Mouse (Mus musculus): ENCODE measurements around the gene Stk11. TPM values are rescaled to one million over a fixed set of nuclear protein-coding genes. Genes with fewer than 3 reads are reported as not detected.
A peak's percentile ranks its signal among the peaks of the same experiment; 100 is the strongest.

Gene Stk11
- total and polyA plus RNA-seq, 2 experiments: 71.5 to 110 TPM

DNA sequence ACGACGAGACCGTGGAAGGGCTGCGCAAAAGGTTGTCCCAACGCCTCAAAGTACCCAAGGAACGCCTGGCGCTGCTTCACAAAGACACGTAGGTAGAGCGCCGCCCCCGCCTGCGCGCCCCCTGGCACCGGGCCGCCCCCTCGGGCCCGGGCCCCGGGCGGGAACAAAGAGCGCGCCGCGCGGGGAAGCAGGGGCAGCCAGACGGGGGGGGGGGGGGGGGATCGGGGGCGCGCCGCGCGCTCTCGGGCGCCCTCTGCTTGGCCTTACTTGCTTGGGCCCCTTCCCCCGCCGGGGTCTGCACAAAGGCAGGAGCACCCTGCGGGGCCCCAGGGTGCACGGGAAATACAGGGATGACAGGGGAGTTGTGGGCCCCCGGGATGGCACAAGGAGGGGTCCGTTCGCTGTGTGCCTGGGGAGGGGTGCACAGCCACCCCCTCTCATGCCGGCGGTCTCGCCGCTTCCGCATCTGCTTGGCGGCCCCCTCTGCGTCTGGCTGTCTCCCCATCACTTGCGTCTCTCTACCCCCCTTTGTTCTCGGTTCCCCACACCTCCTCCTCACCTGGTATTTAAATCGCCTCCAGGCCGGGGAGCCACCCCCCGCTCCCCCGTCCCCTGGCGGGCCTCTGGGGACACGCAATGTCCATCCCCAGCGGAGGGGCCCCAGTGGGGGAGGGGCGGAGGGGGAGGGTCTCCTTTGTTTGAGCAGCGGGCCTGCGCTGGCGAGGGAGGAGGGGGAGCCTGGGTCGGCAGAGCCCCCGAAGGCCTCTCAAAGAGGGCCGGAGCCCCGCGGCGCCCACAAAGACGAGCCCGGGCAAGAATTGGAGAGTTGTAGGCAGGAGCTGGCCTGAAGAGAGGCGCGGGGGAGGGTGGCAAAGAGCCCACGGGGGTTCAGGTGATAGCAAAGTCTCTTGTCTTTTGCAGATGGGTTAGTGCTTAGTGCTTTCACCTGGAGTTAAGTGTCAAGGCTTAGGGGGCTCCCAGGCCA lies 34.9 kb downstream of the Stk11 start:
- WGBS: 2% methylated on average over 67 of the region's 71 CpGs
- H3K36me3 ChIP-seq (ENCODE audit: control insufficient read depth, insufficient read depth, low read length): peaks cover 11% of the 10 kb centered on the region
- no peak for TF ChIP-seq POLR2A (IDR thresholded peaks at IDR 0.05; ENCODE audit: extremely low read depth, insufficient read depth, low read length)
- TF ChIP-seq CTCF (IDR thresholded peaks at IDR 0.05; ENCODE audit: low read depth, low read length): 0 out of 2 replicates have a peak, but pooled peaks have one; percentile 7
- H3K9ac ChIP-seq (ENCODE audit: low read depth, low read length): peak overlapping the region; percentile 90
- peaks cover 29% of the 10 kb centered on the region for H3K79me2 ChIP-seq (ENCODE audit: control insufficient read depth, insufficient read depth, low read length)
- H3K4me1 ChIP-seq (ENCODE audit: control insufficient read depth, insufficient read depth, low read length): peaks cover 41% of the 10 kb centered on the region
- H3K27ac ChIP-seq (replicated peaks; ENCODE audit: insufficient read depth, low read depth, low read length): peak overlapping the region; percentile 90
- no peak for DNase-seq (ENCODE audit: extremely low read depth, low read depth, low spot score)
- H3K4me3 ChIP-seq (ENCODE audit: insufficient read depth, low read depth, low read length): peak overlapping the region; percentile 82
- no peaks in the 10 kb centered on the region for H3K27me3 ChIP-seq (ENCODE audit: control insufficient read depth, insufficient read depth, low read length)

DNA sequence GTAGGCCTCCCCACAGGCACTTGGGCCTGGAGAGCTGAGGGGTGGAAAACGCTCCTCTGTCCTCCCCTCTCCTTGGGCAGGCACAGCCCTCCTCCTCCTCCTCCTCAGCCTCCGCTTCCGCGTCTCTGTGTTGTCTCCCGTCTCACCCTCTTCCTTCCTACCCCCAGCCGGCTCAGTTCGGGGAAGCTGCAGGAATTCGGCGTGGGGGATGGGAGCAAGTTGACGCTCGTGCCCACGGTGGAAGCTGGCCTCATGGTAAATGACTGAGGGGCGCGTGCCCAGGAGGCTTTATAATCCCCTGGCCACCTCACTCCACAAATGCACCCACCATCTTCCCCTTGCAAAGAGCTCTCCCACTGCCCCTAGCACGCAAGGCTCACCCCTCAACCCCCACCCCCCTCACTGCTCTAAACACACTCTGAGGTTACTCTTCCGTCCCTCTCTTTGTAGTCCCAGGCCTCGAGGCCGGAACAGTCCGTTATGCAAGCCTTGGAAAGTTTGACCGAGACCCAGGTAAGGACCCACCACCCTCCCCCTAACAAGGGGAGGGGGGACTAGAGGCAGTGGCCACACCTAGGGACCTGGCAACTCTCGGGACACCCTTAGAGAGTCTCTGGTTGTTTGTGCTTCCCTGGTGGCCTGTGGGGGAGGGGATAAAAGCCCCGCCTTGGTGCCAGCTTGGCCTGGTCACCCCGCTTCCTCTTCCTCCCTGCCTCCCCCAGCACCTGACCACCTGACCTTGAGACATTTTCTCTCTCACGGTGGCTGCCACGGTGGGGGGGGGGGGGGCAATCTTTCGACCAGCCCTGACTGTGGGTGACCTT lies 35.8 kb downstream of the Stk11 start:
- Histone ChIP-seq H3K36me3 (ENCODE audit: control insufficient read depth, insufficient read depth, low read length) (peaks cover 20% of the 10 kb centered on the region), H3K27me3 (ENCODE audit: control insufficient read depth, insufficient read depth, low read length) (no peaks in the 10 kb centered on the region), H3K9ac (ENCODE audit: low read depth, low read length) (peak overlapping the region; percentile 90), H3K4me1 (ENCODE audit: control insufficient read depth, insufficient read depth, low read length) (peaks cover 33% of the 10 kb centered on the region), H3K79me2 (ENCODE audit: control insufficient read depth, insufficient read depth, low read length) (peaks cover 29% of the 10 kb centered on the region), H3K27ac (replicated peaks; ENCODE audit: insufficient read depth, low read depth, low read length) (peak overlapping the region; percentile 90), H3K4me3 (ENCODE audit: insufficient read depth, low read depth, low read length) (peak overlapping the region; percentile 82)
- TF ChIP-seq CTCF (IDR thresholded peaks at IDR 0.05; ENCODE audit: low read depth, low read length): no peak
- 0 out of 2 replicates have a peak, but pooled peaks have one; percentile 26 for TF ChIP-seq POLR2A (IDR thresholded peaks at IDR 0.05; ENCODE audit: extremely low read depth, insufficient read depth, low read length)
- peak; percentile 64 for DNase-seq (ENCODE audit: extremely low read depth, low read depth, low spot score)
- WGBS: under 1% methylated on average over 26 of the region's 26 CpGs

DNA sequence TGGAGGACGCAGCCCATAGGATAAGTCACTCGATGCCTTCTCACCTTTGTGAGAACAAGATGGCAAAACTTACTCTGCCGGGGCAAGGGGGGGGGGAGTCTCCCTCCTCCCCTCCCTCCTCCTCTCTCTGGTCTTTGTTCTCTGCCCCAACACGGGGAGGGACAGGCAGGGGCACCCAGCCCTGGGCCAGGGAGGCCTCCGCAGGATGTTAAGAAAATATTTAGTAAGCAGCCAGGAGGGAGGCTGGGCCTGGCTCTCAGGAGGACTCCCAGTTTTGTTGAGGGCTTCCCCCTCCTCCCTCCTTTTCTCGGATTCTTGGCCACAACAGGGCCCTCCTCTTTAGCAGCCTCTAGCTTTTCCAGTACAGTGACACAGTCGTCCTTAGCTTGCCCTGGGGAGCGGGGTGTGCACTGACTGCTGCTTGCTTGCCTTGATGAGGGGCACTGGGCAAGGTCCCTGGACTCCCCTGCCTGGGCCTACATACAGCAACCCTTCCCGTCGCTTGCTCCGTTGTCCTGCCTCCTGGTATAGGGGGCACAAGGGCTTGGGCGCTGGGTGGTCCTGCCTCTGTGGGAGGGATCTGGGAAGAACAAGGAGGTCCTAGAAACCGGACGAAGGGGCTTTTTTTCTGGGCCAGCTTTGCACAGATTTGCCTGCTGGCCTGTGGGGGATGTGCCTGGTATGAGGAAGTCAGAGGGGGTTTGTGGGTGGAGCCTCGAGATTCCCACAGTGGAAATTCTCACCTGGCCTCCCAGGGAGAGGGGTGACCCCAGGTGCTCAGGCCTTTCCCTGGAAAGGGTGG lies 36.7 kb downstream of the Stk11 start:
- TF ChIP-seq POLR2A (IDR thresholded peaks at IDR 0.05; ENCODE audit: extremely low read depth, insufficient read depth, low read length): 0 out of 2 replicates have a peak, but pooled peaks have one; percentile 11
- no peak for TF ChIP-seq CTCF (IDR thresholded peaks at IDR 0.05; ENCODE audit: low read depth, low read length)
- peaks cover 26% of the 10 kb centered on the region for H3K4me1 ChIP-seq (ENCODE audit: control insufficient read depth, insufficient read depth, low read length)
- H3K27me3 ChIP-seq (ENCODE audit: control insufficient read depth, insufficient read depth, low read length): no peaks in the 10 kb centered on the region

DNA sequence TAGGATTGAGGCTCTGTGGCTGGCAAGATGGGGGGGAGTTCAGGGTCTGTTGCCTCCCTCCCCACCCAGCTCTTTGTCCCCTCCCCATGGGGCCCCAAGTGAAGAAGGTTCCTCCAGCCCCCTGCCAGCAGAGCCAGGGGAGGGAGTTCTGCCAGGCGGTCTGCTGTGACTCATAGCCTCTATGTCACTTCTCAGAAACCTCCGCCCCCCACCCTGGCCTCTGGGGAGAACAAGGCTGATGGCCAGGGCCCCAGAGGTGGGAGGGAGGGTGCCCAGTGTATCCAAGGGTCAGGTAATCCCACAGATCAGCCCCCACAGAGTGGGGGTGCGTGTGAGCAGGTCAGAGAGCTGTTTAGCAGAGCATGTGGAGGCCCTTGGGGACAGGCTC lies 37.3 kb downstream of the Stk11 start:
- H3K36me3 ChIP-seq (ENCODE audit: control insufficient read depth, insufficient read depth, low read length): peaks cover 27% of the 10 kb centered on the region
- peak overlapping the region; percentile 90 for H3K27ac ChIP-seq (replicated peaks; ENCODE audit: insufficient read depth, low read depth, low read length)
- H3K4me3 ChIP-seq (ENCODE audit: insufficient read depth, low read depth, low read length): peak overlapping the region; percentile 82; the same call in 1 of the 2 replicates
- peak overlapping the region; percentile 90 for H3K9ac ChIP-seq (ENCODE audit: low read depth, low read length)
- no peaks in the 10 kb centered on the region for H3K27me3 ChIP-seq (ENCODE audit: control insufficient read depth, insufficient read depth, low read length)
- DNase-seq (ENCODE audit: extremely low read depth, low read depth, low spot score): no peak
- H3K4me1 ChIP-seq (ENCODE audit: control insufficient read depth, insufficient read depth, low read length): peaks cover 22% of the 10 kb centered on the region
- H3K79me2 ChIP-seq (ENCODE audit: control insufficient read depth, insufficient read depth, low read length): peaks cover 29% of the 10 kb centered on the region
- TF ChIP-seq CTCF (IDR thresholded peaks at IDR 0.05; ENCODE audit: low read depth, low read length): no peak
- TF ChIP-seq POLR2A (IDR thresholded peaks at IDR 0.05; ENCODE audit: extremely low read depth, insufficient read depth, low read length): no peak
- 11% methylated on average over 3 of the region's 3 CpGs for WGBS

More for the DNA sequence above, 36.7 kb downstream of the Stk11 start:
- 9% methylated on average over 15 of the region's 15 CpGs for WGBS
- DNase-seq (ENCODE audit: extremely low read depth, low read depth, low spot score): peak; percentile 61
- peaks cover 29% of the 10 kb centered on the region for H3K79me2 ChIP-seq (ENCODE audit: control insufficient read depth, insufficient read depth, low read length)
- H3K27ac ChIP-seq (replicated peaks; ENCODE audit: insufficient read depth, low read depth, low read length): peak overlapping the region; percentile 90
- peaks cover 27% of the 10 kb centered on the region for H3K36me3 ChIP-seq (ENCODE audit: control insufficient read depth, insufficient read depth, low read length)
- peak overlapping the region; percentile 82 for H3K4me3 ChIP-seq (ENCODE audit: insufficient read depth, low read depth, low read length)
- peak overlapping the region; percentile 90 for H3K9ac ChIP-seq (ENCODE audit: low read depth, low read length)

DNA sequence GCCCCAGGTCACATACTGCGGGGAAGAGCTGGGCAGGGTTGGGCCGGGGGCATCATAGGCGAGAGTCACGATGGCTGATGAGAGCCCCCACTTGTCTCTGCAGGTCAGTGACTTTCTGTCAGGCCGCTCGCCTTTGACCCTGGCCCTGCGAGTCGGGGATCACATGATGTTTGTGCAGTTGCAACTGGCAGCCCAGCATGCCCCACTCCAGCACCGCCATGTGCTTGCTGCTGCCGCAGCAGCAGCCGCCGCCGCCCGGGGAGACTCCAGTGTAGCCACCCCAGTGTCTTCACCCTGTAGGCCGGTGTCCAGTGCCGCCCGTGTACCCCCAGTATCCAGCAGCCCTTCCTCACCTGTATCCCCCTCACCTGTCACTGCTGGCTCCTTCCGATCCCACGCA lies 38.1 kb downstream of the Stk11 start:
- Histone ChIP-seq H3K79me2 (ENCODE audit: control insufficient read depth, insufficient read depth, low read length) (peaks cover 29% of the 10 kb centered on the region), H3K27me3 (ENCODE audit: control insufficient read depth, insufficient read depth, low read length) (no peaks in the 10 kb centered on the region), H3K4me1 (ENCODE audit: control insufficient read depth, insufficient read depth, low read length) (peaks cover 26% of the 10 kb centered on the region), H3K4me3 (ENCODE audit: insufficient read depth, low read depth, low read length) (peak overlapping the region; percentile 82; the same call in 1 of the 2 replicates), H3K36me3 (ENCODE audit: control insufficient read depth, insufficient read depth, low read length) (peaks cover 27% of the 10 kb centered on the region), H3K9ac (ENCODE audit: low read depth, low read length) (peak overlapping the region; percentile 90), H3K27ac (replicated peaks; ENCODE audit: insufficient read depth, low read depth, low read length) (peak overlapping the region; percentile 90)
- TF ChIP-seq POLR2A (IDR thresholded peaks at IDR 0.05; ENCODE audit: extremely low read depth, insufficient read depth, low read length) (no peak), CTCF (IDR thresholded peaks at IDR 0.05; ENCODE audit: low read depth, low read length) (no peak)
- WGBS: 24% methylated on average over 19 of the region's 19 CpGs
- DNase-seq (ENCODE audit: extremely low read depth, low read depth, low spot score): peak; percentile 85

All from liver, adult 2 months (tissue).